Mouse (Mus musculus): ENCODE results near the gene Tfap2d. TPM values are rescaled to one million over a fixed set of nuclear protein-coding genes. Genes with fewer than 3 reads are reported as not detected.

Gene Tfap2d
- total RNA-seq, 2 experiments from 2014 or later = not detected

GRCm38 (mm10) chr1:19209776-19210175 is 107.0 kb downstream of the Tfap2d start:
- intact Hi-C loops (cut with DNase I) = loop anchor here (5.0 to 10.0 kb wide), 2 partner anchors 763 to 1095 kb away; no protein-coding TSS in a partner anchor
- DNase-seq = peak; percentile 4 to 11

- intact Hi-C loops (cut with DNase I) = no loop called here
- no peak for DNase-seq
Observed at GRCm38 (mm10) chr1:19210215-19211032, 107.6 kb downstream of the Tfap2d start.

DNA sequence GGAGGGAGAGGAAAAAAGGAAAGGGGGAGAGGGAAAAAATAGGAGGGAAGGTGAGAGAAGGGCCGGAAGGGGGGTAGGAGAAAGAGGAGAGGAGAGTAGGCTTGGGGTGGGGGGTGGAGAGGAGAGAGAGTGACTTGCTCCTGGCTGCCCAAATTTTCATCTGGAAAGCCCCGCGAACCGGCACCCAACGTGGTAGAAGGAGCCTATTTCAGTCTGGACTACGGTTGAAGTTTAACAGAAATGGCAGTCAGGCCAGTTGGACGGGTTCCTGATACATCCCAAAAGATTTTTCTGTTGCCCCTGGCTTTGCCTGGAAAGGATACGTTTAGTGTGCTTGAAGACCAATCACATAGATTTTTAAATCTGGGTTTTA is 108.2 kb downstream of the Tfap2d start:
- no peak for DNase-seq
- intact Hi-C loops (cut with DNase I) = no loop called here

GRCm38 (mm10) chr1:19211546-19212154 is 108.8 kb downstream of the Tfap2d start:
- DNase-seq = no peak
- intact Hi-C loops (cut with DNase I) = no loop called here

DNA sequence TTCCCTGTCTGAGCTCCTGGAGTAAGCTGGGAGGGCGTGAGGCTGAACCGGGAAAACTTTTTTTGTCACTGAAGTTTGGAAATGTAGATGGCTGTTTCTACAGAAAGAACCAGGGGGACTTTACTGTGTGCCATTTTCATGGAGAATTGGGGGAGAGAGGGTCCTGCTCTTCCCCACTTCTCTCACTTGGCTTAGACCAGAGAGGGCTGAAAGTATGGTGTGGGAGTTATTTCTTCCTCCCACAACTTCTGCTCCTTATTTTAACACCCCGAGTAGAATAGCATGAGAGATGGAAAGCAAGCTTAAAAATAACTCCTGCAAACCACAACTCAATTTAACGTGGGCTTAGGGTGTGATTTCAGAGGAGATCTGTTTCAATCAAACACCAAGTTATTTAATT is 109.9 kb downstream of the Tfap2d start:
- intact Hi-C loops (cut with DNase I) = no loop called here
- no peak for DNase-seq

DNA sequence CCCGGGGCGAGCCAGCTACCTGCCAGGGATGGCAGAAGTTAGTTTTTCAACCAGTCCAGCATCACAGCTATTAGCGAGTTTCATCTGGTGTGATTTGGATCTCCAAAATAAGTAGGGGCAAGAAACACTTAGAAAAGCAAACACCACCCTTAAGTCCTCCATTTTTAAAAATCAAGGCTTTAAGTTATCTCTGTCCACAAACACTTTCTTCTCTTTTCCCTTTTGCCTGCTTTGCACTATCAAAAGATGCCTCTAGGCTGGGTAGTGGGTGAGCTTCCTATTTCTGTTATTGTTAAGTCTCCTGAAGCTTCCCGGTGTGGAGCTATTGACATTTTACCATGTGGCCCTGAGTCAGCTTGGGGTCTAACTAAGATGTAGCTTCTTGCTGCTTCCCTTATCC is 110.3 kb downstream of the Tfap2d start:
- no peak for DNase-seq
- intact Hi-C loops (cut with DNase I) = no loop called here

GRCm38 (mm10) chr1:19213851-19214395 is 111.1 kb downstream of the Tfap2d start:
- intact Hi-C loops (cut with DNase I) = no loop called here
- no peak for DNase-seq

Other genes with a start within 250 kb of the Tfap2d start
- gene Tfap2b, start 105.9 kb downstream of the Tfap2d start, total RNA-seq (2021) = not detected

Measured in heart, postnatal 10 days (tissue).